In genomic region chr2:152626774-152627591, GRCm38 (mm10) we compare ENCODE assay signal across 8 mouse cellular contexts. TPM values are rescaled to one million over a fixed set of nuclear protein-coding genes. Genes with fewer than 3 reads are reported as not detected.
DNase-seq lines count a peak whose midpoint lies in the region; ATAC-seq lines count a peak whose summit lies in the region.

Rem1 (plus strand) TSS chr2:152626951.

- peak within 1 kb of the TSS; percentile 50 for H3K4me3 ChIP-seq in embryonic facial prominence, embryonic 15.5 days (replicated peaks)
- H3K4me3 ChIP-seq in liver, embryonic 11.5 days (ENCODE audit: low read depth, low read length), result peak within 1 kb of the TSS; percentile 43
- H3K4me3 ChIP-seq in neural tube, embryonic 11.5 days (ENCODE audit: low read depth, low read length), result peak within 1 kb of the TSS; percentile 32

- no peaks in the 10 kb centered on the region for H3K9me3 ChIP-seq in embryonic facial prominence, embryonic 15.5 days (replicated peaks)
- H3K9me3 ChIP-seq in liver, embryonic 11.5 days (ENCODE audit: control insufficient read depth, low read length), result no peaks in the 10 kb centered on the region
- no peaks in the 10 kb centered on the region for H3K9me3 ChIP-seq in neural tube, embryonic 11.5 days (ENCODE audit: control insufficient read depth, low read length)

- H3K27me3 ChIP-seq in embryonic facial prominence, embryonic 15.5 days, result peaks cover 41% of the 10 kb centered on the region
- peaks cover 45% of the 10 kb centered on the region for H3K27me3 ChIP-seq in liver, embryonic 11.5 days (replicated peaks; ENCODE audit: control insufficient read depth, insufficient read depth, low read length)
- peaks cover 33% of the 10 kb centered on the region for H3K27me3 ChIP-seq in neural tube, embryonic 11.5 days (ENCODE audit: control insufficient read depth, insufficient read depth, low read length)

- H3K9ac ChIP-seq in embryonic facial prominence, embryonic 15.5 days, result peak within 1 kb of the TSS; percentile 35
- H3K9ac ChIP-seq in liver, embryonic 11.5 days (ENCODE audit: low read depth, low read length), result no peak within 1 kb of the TSS
- no peak within 1 kb of the TSS; the same call in 1 of the 2 replicates for H3K9ac ChIP-seq in neural tube, embryonic 11.5 days (ENCODE audit: low read length)

- peaks cover 13% of the 10 kb centered on the region for H3K4me1 ChIP-seq in embryonic facial prominence, embryonic 15.5 days
- H3K4me1 ChIP-seq in liver, embryonic 11.5 days (replicated peaks; ENCODE audit: control insufficient read depth, insufficient read depth, low read length), result 0 out of 2 replicates have a peak, but pooled peaks cover 9% of the 10 kb centered on the region
- peaks cover 5% of the 10 kb centered on the region; the same call in 1 of the 2 replicates for H3K4me1 ChIP-seq in neural tube, embryonic 11.5 days (ENCODE audit: control insufficient read depth, insufficient read depth, low read length)

- WGBS in embryonic facial prominence, embryonic 15.5 days, result under 1% methylated on average over 55 of the region's 59 CpGs
- 2% methylated on average over 59 of the region's 59 CpGs for WGBS in liver, embryonic 11.5 days
- WGBS in neural tube, embryonic 11.5 days, result 1% methylated on average over 59 of the region's 59 CpGs

- H3K27ac ChIP-seq in embryonic facial prominence, embryonic 15.5 days (replicated peaks), result no peak within 1 kb of the TSS
- H3K27ac ChIP-seq in liver, embryonic 11.5 days (ENCODE audit: low read depth, low read length), result no peak within 1 kb of the TSS
- H3K27ac ChIP-seq in neural tube, embryonic 11.5 days (ENCODE audit: low read depth, low read length), result no peak within 1 kb of the TSS

- peak within 1 kb of the TSS; percentile 88 for H3K4me2 ChIP-seq in embryonic facial prominence, embryonic 15.5 days (replicated peaks)
- H3K4me2 ChIP-seq in liver, embryonic 11.5 days, result peak within 1 kb of the TSS; percentile 67
- H3K4me2 ChIP-seq in neural tube, embryonic 11.5 days (ENCODE audit: low read depth), result peak within 1 kb of the TSS; percentile 49

- peak; percentile 68 for ATAC-seq in embryonic facial prominence, embryonic 15.5 days (ENCODE audit: insufficient number of reproducible peaks, low FRiP score, low TSS enrichment, low read depth)
- peak; percentile 39; the same call in 1 of the 2 replicates for ATAC-seq in liver, embryonic 11.5 days (replicated peaks; ENCODE audit: low FRiP score)
- no peak for ATAC-seq in neural tube, embryonic 11.5 days (ENCODE audit: insufficient read depth, low FRiP score, low TSS enrichment)
- no peak for ATAC-seq in megakaryocyte-erythroid progenitor cell, adult 5-6 weeks (replicated peaks; ENCODE audit: low FRiP score, low TSS enrichment, poor library complexity, severe bottlenecking)

- intact Hi-C loops in heart, postnatal 25 days (cut with DNase I), result no loop called here
- intact Hi-C loops in heart, postnatal 36 days (cut with DNase I), result no loop called here

- DNase-seq in heart, adult 18-20 months, result peak; percentile 65 to 69
- no peak for DNase-seq in heart, postnatal 25 days (ENCODE audit: low spot score)
- DNase-seq in heart, postnatal 36 days, result peak; percentile 48 to 58
- no peak for DNase-seq in liver, embryonic 11.5 days (ENCODE audit: low spot score)
- DNase-seq in neural tube, embryonic 11.5 days (ENCODE audit: low spot score), result no peak
- DNase-seq in ovary, adult 18-20 months (ENCODE audit: low spot score), result no peak

- H3K36me3 ChIP-seq in embryonic facial prominence, embryonic 15.5 days, result no peaks in the 10 kb centered on the region
- no peaks in the 10 kb centered on the region for H3K36me3 ChIP-seq in liver, embryonic 11.5 days (ENCODE audit: control insufficient read depth, insufficient read depth, low read length)
- no peaks in the 10 kb centered on the region for H3K36me3 ChIP-seq in neural tube, embryonic 11.5 days (ENCODE audit: control insufficient read depth, insufficient read depth, low read length)

RNA-seq across cellular contexts. Expression of gene Rem1, which starts in this region (rescaled TPM):
- total RNA-seq in heart, adult 18-20 months (2021), result 1 to 10 TPM; 3.3 to 4.7 TPM
- total RNA-seq in heart, postnatal 25 days (2021), result 1 to 10 TPM; 7.7 to 8.5 TPM
- polyA plus RNA-seq in embryonic facial prominence, embryonic 15.5 days (2015; fragmentation: Nextera tagmentation; extraction: Ambion mirVana), result 5.0 and 5.3 TPM in 2 replicates
- total RNA-seq in heart, postnatal 36 days (2021), result 1 to 10 TPM; 6.5 to 7.8 TPM
- polyA plus RNA-seq in liver, embryonic 11.5 days (2014; fragmentation: Nextera tagmentation; extraction: Ambion mirVana), result 1.2 and 1.6 TPM in 2 replicates
- 0.58 TPM in 2 replicates for polyA plus RNA-seq in neural tube, embryonic 11.5 days (2014; fragmentation: Nextera tagmentation; extraction: Ambion mirVana)
- 4.9 TPM in 1 of 2 replicates, not detected in the other for total RNA-seq in megakaryocyte-erythroid progenitor cell, adult 5-6 weeks (2014; fragmentation: Nextera tagmentation)
- total RNA-seq in megakaryocyte-erythroid progenitor cell, adult 5-6 weeks (2017), result not detected in 2 replicates

Comparison
In these comparisons a context has a peak if more than half of its experiments do, and no peak if none do; other contexts are left out.
1. DNase-seq: peak in heart, adult 18-20 months (2 of 2) and heart, postnatal 36 days (2 of 2); none in heart, postnatal 25 days (single experiment), liver, embryonic 11.5 days (single experiment), neural tube, embryonic 11.5 days (single experiment) and ovary, adult 18-20 months (single experiment).
2. ATAC-seq: peak in embryonic facial prominence, embryonic 15.5 days (single experiment) and liver, embryonic 11.5 days (single experiment); none in neural tube, embryonic 11.5 days (single experiment) and megakaryocyte-erythroid progenitor cell, adult 5-6 weeks (single experiment).
3. Peak in every context shown above with its lines, with median percentiles within 50 percentile points of each other: H3K4me2 ChIP-seq and H3K4me3 ChIP-seq.